Mouse (Mus musculus) heart, embryonic 11.5 days (tissue): ENCODE data around the gene Elavl1. TPM values are rescaled to one million over a fixed set of nuclear protein-coding genes. Genes with fewer than 3 reads are reported as not detected.

Source experiments
- ATAC-seq: fragments of 200-750 bp; cut with Nextera tagmentation; replicated peaks from 2 replicates; pipeline ENCODE4 v1.8.0; 2017; ENCODE audit warnings: moderate library complexity; ENCODE audit not compliant: insufficient number of reproducible peaks, low FRiP score, low TSS enrichment
- H3K27ac ChIP-seq: fragments of 300-500 bp; sonication (generic); 2 replicates; pipeline ENCODE4 v1.5.1; 2014; ENCODE audit warnings: mild to moderate bottlenecking, low read depth, low read length
- H3K27me3 ChIP-seq: fragments of 300-500 bp; sonication (generic); 2 replicates; pipeline ENCODE4 v1.6.1; 2014; ENCODE audit warnings: mild to moderate bottlenecking, low read length, mixed read lengths; ENCODE audit not compliant: control insufficient read depth, insufficient read depth
- H3K36me3 ChIP-seq: fragments of 300-500 bp; sonication (generic); 2 replicates; pipeline ENCODE4 v1.6.1; 2014; ENCODE audit warnings: mild to moderate bottlenecking, low read length, moderate library complexity, mixed read lengths; ENCODE audit not compliant: control insufficient read depth, insufficient read depth
- H3K4me1 ChIP-seq: fragments of 300-500 bp; sonication (generic); 2 replicates; pipeline ENCODE4 v1.6.1; 2014; ENCODE audit warnings: low read length; ENCODE audit not compliant: control insufficient read depth, insufficient read depth
- H3K4me2 ChIP-seq: fragments of 300-500 bp; sonication (generic); 2 replicates; pipeline ENCODE4 v1.6.1; 2014; ENCODE audit warnings: mild to moderate bottlenecking, moderate library complexity
- H3K4me3 ChIP-seq: fragments of 300-500 bp; sonication (generic); 2 replicates; pipeline ENCODE4 v1.5.1; 2014; ENCODE audit warnings: low read depth, low read length
- H3K9ac ChIP-seq: fragments of 300-500 bp; sonication (generic); 2 replicates; pipeline ENCODE4 v1.6.1; 2014; ENCODE audit warnings: mild to moderate bottlenecking, low read depth, low read length, moderate library complexity
- H3K9me3 ChIP-seq: fragments of 300-500 bp; sonication (generic); replicated peaks from 2 replicates; pipeline ENCODE4 v1.6.1; 2016; ENCODE audit warnings: low read length; ENCODE audit not compliant: control insufficient read depth
- WGBS: fragments of 180-500 bp; shearing (Covaris S2); extraction: QIAGEN DNeasy Blood & Tissue Kit; methylation state at CpG from one replicate; pipeline ENCODE4 v1.1.7; 2014; ENCODE audit not compliant: insufficient replicate concordance; 5-methylcytosine and 5-hydroxymethylcytosine counted together
- polyA plus RNA-seq: library from polyadenylated mRNA; unstranded; fragments of >200 nt; fragmentation: Nextera tagmentation; extraction: Ambion mirVana; gene quantifications from 2 replicates; pipeline ENCODE4 v1.2.1, GENCODE M21; 2014

The Elavl1 gene
- polyA plus RNA-seq, 1 experiment from 2014 or later = 208 TPM

- Histone ChIP-seq H3K27me3 (no peaks in the 10 kb centered on the region), H3K9ac (no peak overlapping the region), H3K4me3 (no peak overlapping the region), H3K27ac (no peak overlapping the region), H3K9me3 (no peaks in the 10 kb centered on the region), H3K4me1 (no peaks in the 10 kb centered on the region), H3K4me2 (no peak overlapping the region), H3K36me3 (peaks cover 46% of the 10 kb centered on the region)
- WGBS = 79% methylated on average over 4 of the region's 4 CpGs
- no peak for ATAC-seq
Observed at GRCm38 (mm10) chr8:4297822-4298221, 27.4 kb downstream of the Elavl1 start.

DNA sequence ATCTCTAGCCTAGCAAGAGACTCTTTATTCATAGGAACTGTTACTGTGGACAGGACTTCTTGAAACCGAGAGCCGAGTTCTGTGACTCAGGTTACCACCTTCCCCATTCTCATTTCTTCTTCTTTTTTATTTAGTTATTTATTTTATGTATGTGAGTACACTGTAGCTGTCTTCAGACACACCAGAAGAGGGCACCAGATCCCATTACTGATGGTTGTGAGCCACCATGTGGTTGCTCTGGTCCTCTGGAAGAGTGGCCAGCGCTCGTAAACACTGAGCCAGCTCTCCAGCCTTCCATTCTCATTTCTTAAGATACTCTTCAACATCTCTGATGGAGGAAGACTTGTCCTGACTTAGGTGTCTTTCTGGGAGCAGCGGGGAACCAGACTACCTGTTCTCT lies 32.5 kb downstream of the Elavl1 start:
- Histone ChIP-seq H3K27ac (no peak overlapping the region), H3K36me3 (peaks cover 27% of the 10 kb centered on the region), H3K4me3 (no peak overlapping the region), H3K9ac (no peak overlapping the region), H3K4me2 (no peak overlapping the region), H3K4me1 (no peaks in the 10 kb centered on the region), H3K27me3 (no peaks in the 10 kb centered on the region), H3K9me3 (no peaks in the 10 kb centered on the region)
- no peak for ATAC-seq
- 91% methylated on average over 5 of the region's 5 CpGs for WGBS

DNA sequence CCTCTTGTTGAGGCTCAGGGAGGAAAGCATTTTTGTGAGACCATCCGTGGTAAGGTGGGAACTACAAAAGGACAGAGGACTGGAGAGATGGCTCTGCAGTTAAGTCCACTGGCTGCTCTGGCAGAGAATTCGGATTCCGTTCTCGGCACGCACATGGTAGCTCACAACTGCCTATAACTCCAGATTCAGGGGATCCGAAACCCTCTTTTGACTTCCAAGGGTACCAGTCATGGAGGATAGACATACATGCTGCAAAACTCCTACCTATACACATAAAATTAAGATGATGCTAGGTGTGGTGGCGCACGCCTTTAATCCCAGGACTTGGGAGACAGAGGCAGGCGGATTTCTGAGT lies 49.1 kb downstream of the Elavl1 start:
- peak overlapping the region; percentile 87 for H3K4me3 ChIP-seq
- no peak overlapping the region for H3K27ac ChIP-seq
- H3K4me2 ChIP-seq = peak overlapping the region; percentile 81
- WGBS = 27% methylated on average over 9 of the region's 9 CpGs
- H3K9me3 ChIP-seq = no peaks in the 10 kb centered on the region
- peak overlapping the region; percentile 95 for H3K9ac ChIP-seq
- no peak for ATAC-seq
- H3K4me1 ChIP-seq = peaks cover 6% of the 10 kb centered on the region
- peaks cover 17% of the 10 kb centered on the region for H3K36me3 ChIP-seq
- H3K27me3 ChIP-seq = no peaks in the 10 kb centered on the region

GRCm38 (mm10) chr8:4275275-4276110 lies 49.7 kb downstream of the Elavl1 start, which contains the start of gene Timm44:
Timm44 (minus strand) TSS chr8:4275913.
- Histone ChIP-seq H3K36me3 (peaks cover 17% of the 10 kb centered on the region), H3K4me2 (peak within 1 kb of the TSS; percentile 81), H3K4me3 (peak within 1 kb of the TSS; percentile 87), H3K27ac (no peak within 1 kb of the TSS), H3K9me3 (no peaks in the 10 kb centered on the region), H3K4me1 (peaks cover 6% of the 10 kb centered on the region), H3K27me3 (no peaks in the 10 kb centered on the region), H3K9ac (peak within 1 kb of the TSS; percentile 95)
- ATAC-seq = peak; percentile 95
- WGBS = under 1% methylated on average over 39 of the region's 39 CpGs

DNA sequence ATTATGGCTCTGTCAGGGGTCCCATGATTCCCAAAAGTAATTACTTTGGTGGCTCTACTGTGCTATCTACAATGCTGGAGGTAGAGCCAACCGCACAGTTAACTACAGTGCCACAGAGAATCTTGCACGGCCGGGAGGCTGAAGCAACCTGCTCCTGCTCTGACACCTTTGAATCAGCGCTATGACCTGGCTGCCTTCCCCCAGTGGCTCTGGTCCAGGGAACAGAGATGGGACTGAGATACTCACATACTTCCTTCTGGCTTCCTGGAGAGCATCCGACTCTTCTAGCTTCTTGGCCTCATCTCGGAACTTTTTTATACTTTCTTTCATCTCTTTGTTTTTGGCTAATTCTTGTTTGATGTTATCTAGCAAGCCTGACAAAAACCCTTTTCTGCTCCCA lies 55.6 kb downstream of the Elavl1 start:
- Histone ChIP-seq H3K36me3 (peaks cover 58% of the 10 kb centered on the region), H3K4me2 (no peak overlapping the region), H3K9ac (no peak overlapping the region), H3K9me3 (no peaks in the 10 kb centered on the region), H3K27ac (no peak overlapping the region), H3K27me3 (no peaks in the 10 kb centered on the region), H3K4me3 (no peak overlapping the region), H3K4me1 (peaks cover under 1% of the 10 kb centered on the region)
- no peak for ATAC-seq
- WGBS = 93% methylated on average over 6 of the region's 6 CpGs

GRCm38 (mm10) chr8:4267627-4268026 lies 57.6 kb downstream of the Elavl1 start:
- Histone ChIP-seq H3K4me3 (no peak overlapping the region), H3K9me3 (no peaks in the 10 kb centered on the region), H3K36me3 (peaks cover 52% of the 10 kb centered on the region), H3K27me3 (no peaks in the 10 kb centered on the region), H3K4me2 (no peak overlapping the region), H3K9ac (no peak overlapping the region), H3K4me1 (no peaks in the 10 kb centered on the region), H3K27ac (no peak overlapping the region)
- no peak for ATAC-seq
- 78% methylated on average over 15 of the region's 15 CpGs for WGBS

- Histone ChIP-seq H3K27me3 (no peaks in the 10 kb centered on the region), H3K4me2 (no peak overlapping the region), H3K27ac (no peak overlapping the region), H3K4me3 (no peak overlapping the region), H3K36me3 (peaks cover 44% of the 10 kb centered on the region), H3K9me3 (no peaks in the 10 kb centered on the region), H3K4me1 (no peaks in the 10 kb centered on the region), H3K9ac (no peak overlapping the region)
- 93% methylated on average over 15 of the region's 15 CpGs for WGBS
- ATAC-seq = no peak
Observed at GRCm38 (mm10) chr8:4265160-4265914, 59.9 kb downstream of the Elavl1 start.

- no peak for ATAC-seq
- peaks cover 7% of the 10 kb centered on the region; the same call in 1 of the 2 replicates for H3K4me1 ChIP-seq
- WGBS = 86% methylated on average over 8 of the region's 8 CpGs
- H3K9me3 ChIP-seq = no peaks in the 10 kb centered on the region
- no peak overlapping the region for H3K9ac ChIP-seq
- no peaks in the 10 kb centered on the region for H3K27me3 ChIP-seq
- no peak overlapping the region for H3K27ac ChIP-seq
- H3K4me2 ChIP-seq = no peak overlapping the region
- no peak overlapping the region for H3K4me3 ChIP-seq
- H3K36me3 ChIP-seq = peaks cover 37% of the 10 kb centered on the region
Observed at GRCm38 (mm10) chr8:4263105-4263791, 62.0 kb downstream of the Elavl1 start.
